In genomic region chr10:118110006-118110920, GRCm38 (mm10) we compare ENCODE assay signal across 8 mouse cellular contexts. TPM values are rescaled to one million over a fixed set of nuclear protein-coding genes. Genes with fewer than 3 reads are reported as not detected.
DNase-seq lines count a peak whose midpoint lies in the region; ATAC-seq and TF ChIP-seq lines count a peak whose summit lies in the region.

No protein-coding gene starts in this region.

- no peak overlapping the region for H3K4me3 ChIP-seq in heart, embryonic 11.5 days (ENCODE audit: low read depth, low read length)
- no peak overlapping the region for H3K4me3 ChIP-seq in kidney, embryonic 16.5 days (ENCODE audit: low read length)
- no peak overlapping the region for H3K4me3 ChIP-seq in midbrain, postnatal 0 days (ENCODE audit: low read depth, low read length)

- peaks cover 2% of the 10 kb centered on the region; the same call in 1 of the 2 replicates for H3K4me1 ChIP-seq in heart, embryonic 11.5 days (ENCODE audit: control insufficient read depth, insufficient read depth, low read length)
- H3K4me1 ChIP-seq in kidney, embryonic 16.5 days (ENCODE audit: insufficient read depth, low read length): peaks cover 18% of the 10 kb centered on the region
- no peaks in the 10 kb centered on the region for H3K4me1 ChIP-seq in midbrain, postnatal 0 days (ENCODE audit: insufficient read depth, low read length)

- peak; percentile 78 for TF ChIP-seq CTCF in midbrain, postnatal 0 days (IDR thresholded peaks at IDR 0.05)

- H3K36me3 ChIP-seq in heart, embryonic 11.5 days (ENCODE audit: control insufficient read depth, insufficient read depth, low read length): no peaks in the 10 kb centered on the region
- H3K36me3 ChIP-seq in kidney, embryonic 16.5 days (ENCODE audit: insufficient read depth, low read length): no peaks in the 10 kb centered on the region
- no peaks in the 10 kb centered on the region for H3K36me3 ChIP-seq in midbrain, postnatal 0 days (ENCODE audit: insufficient read depth, low read length)

- no peak overlapping the region for H3K27ac ChIP-seq in heart, embryonic 11.5 days (ENCODE audit: low read depth, low read length)
- H3K27ac ChIP-seq in kidney, embryonic 16.5 days (ENCODE audit: low read length): peak overlapping the region; percentile 7; the same call in 1 of the 2 replicates
- H3K27ac ChIP-seq in midbrain, postnatal 0 days (ENCODE audit: low read depth, low read length): no peak overlapping the region

- peak overlapping the region; percentile 16; the same call in 1 of the 2 replicates for H3K4me2 ChIP-seq in heart, embryonic 11.5 days
- H3K4me2 ChIP-seq in kidney, embryonic 16.5 days (replicated peaks; ENCODE audit: low read depth, low read length): 0 out of 2 replicates have a peak overlapping the region, but pooled peaks have one; percentile 15
- H3K4me2 ChIP-seq in midbrain, postnatal 0 days (ENCODE audit: low read depth, low read length, poor library complexity, severe bottlenecking): no peak overlapping the region

- peak; percentile 39 to 44 for DNase-seq in cerebellum, postnatal 10 days
- DNase-seq in cerebellum, adult 9-11 months: no peak
- peak; percentile 50 to 63 for DNase-seq in spleen, postnatal 36 days (ENCODE audit: low spot score in 2 of 2)
- no peak for DNase-seq in spleen, postnatal 4 days (ENCODE audit: low spot score in 2 of 2)
- DNase-seq in midbrain, postnatal 0 days (ENCODE audit: low spot score): peak; percentile 76
- DNase-seq in urinary bladder, postnatal 25 days (ENCODE audit: low spot score): no peak

- no peaks in the 10 kb centered on the region for H3K9me3 ChIP-seq in heart, embryonic 11.5 days (replicated peaks; ENCODE audit: control insufficient read depth, low read length)
- no peaks in the 10 kb centered on the region for H3K9me3 ChIP-seq in kidney, embryonic 16.5 days (ENCODE audit: low read length)
- H3K9me3 ChIP-seq in midbrain, postnatal 0 days (ENCODE audit: low read length): no peaks in the 10 kb centered on the region

- no peaks in the 10 kb centered on the region for H3K27me3 ChIP-seq in heart, embryonic 11.5 days (ENCODE audit: control insufficient read depth, insufficient read depth, low read length)
- peaks cover 17% of the 10 kb centered on the region for H3K27me3 ChIP-seq in kidney, embryonic 16.5 days (ENCODE audit: insufficient read depth, low read length)
- no peaks in the 10 kb centered on the region for H3K27me3 ChIP-seq in midbrain, postnatal 0 days (ENCODE audit: insufficient read depth, low read length)

- ATAC-seq in heart, embryonic 11.5 days (replicated peaks; ENCODE audit: insufficient number of reproducible peaks, low FRiP score, low TSS enrichment): peak; percentile 35; the same call in 1 of the 2 replicates
- peak; percentile 94 for ATAC-seq in kidney, embryonic 16.5 days (ENCODE audit: low FRiP score, low TSS enrichment)
- ATAC-seq in midbrain, postnatal 0 days (ENCODE audit: low FRiP score): no peak

- WGBS in heart, embryonic 11.5 days (ENCODE audit: insufficient replicate concordance): 27% methylated on average over 8 of the region's 8 CpGs
- 7% methylated on average over 8 of the region's 8 CpGs for WGBS in kidney, embryonic 16.5 days
- WGBS in midbrain, postnatal 0 days: 21% methylated on average over 8 of the region's 8 CpGs

- H3K9ac ChIP-seq in heart, embryonic 11.5 days (ENCODE audit: low read depth, low read length): 0 out of 2 replicates have a peak overlapping the region, but pooled peaks have one; percentile 46
- H3K9ac ChIP-seq in kidney, embryonic 16.5 days (replicated peaks; ENCODE audit: low read length): no peak overlapping the region; the same call in 1 of the 2 replicates
- no peak overlapping the region for H3K9ac ChIP-seq in midbrain, postnatal 0 days (replicated peaks; ENCODE audit: low read length, poor library complexity, severe bottlenecking)

RNA-seq across cellular contexts. Expression of gene Mdm1, which starts 31.3 kb away (rescaled TPM):
- polyA plus RNA-seq in heart, embryonic 11.5 days (2014; fragmentation: Nextera tagmentation; extraction: Ambion mirVana): 17.2 and 19.0 TPM in 2 replicates
- polyA plus RNA-seq in kidney, embryonic 16.5 days (2015; fragmentation: Nextera tagmentation; extraction: Ambion mirVana): 26.7 and 27.1 TPM in 2 replicates
- total RNA-seq in midbrain, postnatal 0 days (2014; rRNA removed): 22.7 and 32.9 TPM in 2 replicates
- polyA plus RNA-seq in midbrain, postnatal 0 days (2015; fragmentation: Nextera tagmentation; extraction: Ambion mirVana): 15.8 and 19.1 TPM in 2 replicates

Comparison
In these comparisons a context has a peak if more than half of its experiments do, and no peak if none do; other contexts are left out.
1. DNase-seq: peak in cerebellum, postnatal 10 days (2 of 2), spleen, postnatal 36 days (2 of 2) and midbrain, postnatal 0 days (single experiment); none in cerebellum, adult 9-11 months (single experiment), spleen, postnatal 4 days (0 of 2) and urinary bladder, postnatal 25 days (single experiment).